Mouse (Mus musculus): ENCODE results near the gene Itgb7. TPM values are rescaled to one million over a fixed set of nuclear protein-coding genes. Genes with fewer than 3 reads are reported as not detected.
A peak's percentile ranks its signal among the peaks of the same experiment; 100 is the strongest.

The Itgb7 gene
- 0.57 and 0.71 TPM in 2 replicates for polyA plus RNA-seq (2014; fragmentation: Nextera tagmentation; extraction: Ambion mirVana)

- H3K4me1 ChIP-seq (ENCODE audit: control insufficient read depth, insufficient read depth, low read length), result peaks cover 11% of the 10 kb centered on the region
- H3K36me3 ChIP-seq (ENCODE audit: control insufficient read depth, insufficient read depth, low read length), result peaks cover 9% of the 10 kb centered on the region; the same call in 1 of the 2 replicates
- H3K27ac ChIP-seq (replicated peaks; ENCODE audit: low read depth, low read length), result no peak within 1 kb of the TSS; the same call in 1 of the 2 replicates
- no peaks in the 10 kb centered on the region for H3K9me3 ChIP-seq (ENCODE audit: control insufficient read depth, low read length)
- ATAC-seq (ENCODE audit: insufficient number of reproducible peaks, low FRiP score, low TSS enrichment, low read depth) (no peak), DNase-seq (ENCODE audit: low spot score) (no peak)
- H3K9ac ChIP-seq (ENCODE audit: low read length), result no peak within 1 kb of the TSS
- no peaks in the 10 kb centered on the region for H3K27me3 ChIP-seq (ENCODE audit: control insufficient read depth, insufficient read depth, low read length)
- no peak within 1 kb of the TSS for H3K4me2 ChIP-seq (ENCODE audit: low read depth, severe bottlenecking)
- no peak within 1 kb of the TSS for H3K4me3 ChIP-seq (ENCODE audit: low read depth, low read length)
- WGBS, result 53% methylated on average over 6 of the region's 6 CpGs
Measured at GRCm38 (mm10) chr15:102231748-102232147, at the start of gene Itgb7. Gene Itgb7, minus strand, starts transcription at chr15:102231944.

GRCm38 (mm10) chr15:102280623-102281022, 48.9 kb upstream of the Itgb7 start:
- H3K27me3 ChIP-seq (ENCODE audit: control insufficient read depth, insufficient read depth, low read length), result no peaks in the 10 kb centered on the region
- H3K9ac ChIP-seq (ENCODE audit: low read length), result no peak overlapping the region
- peaks cover 13% of the 10 kb centered on the region for H3K36me3 ChIP-seq (ENCODE audit: control insufficient read depth, insufficient read depth, low read length)
- peak overlapping the region; percentile 73 for H3K4me2 ChIP-seq (ENCODE audit: low read depth, severe bottlenecking)
- H3K9me3 ChIP-seq (ENCODE audit: control insufficient read depth, low read length), result no peaks in the 10 kb centered on the region
- no peak overlapping the region for H3K27ac ChIP-seq (replicated peaks; ENCODE audit: low read depth, low read length)
- 95% methylated on average over 19 of the region's 19 CpGs for WGBS
- H3K4me1 ChIP-seq (ENCODE audit: control insufficient read depth, insufficient read depth, low read length), result peaks cover 7% of the 10 kb centered on the region
- ATAC-seq (ENCODE audit: insufficient number of reproducible peaks, low FRiP score, low TSS enrichment, low read depth), result no peak
- DNase-seq (ENCODE audit: low spot score), result no peak
- H3K4me3 ChIP-seq (ENCODE audit: low read depth, low read length), result peak overlapping the region; percentile 94; the same call in 1 of the 2 replicates

GRCm38 (mm10) chr15:102279783-102280520, 48.2 kb upstream of the Itgb7 start:
- Histone ChIP-seq H3K27me3 (ENCODE audit: control insufficient read depth, insufficient read depth, low read length) (no peaks in the 10 kb centered on the region), H3K4me2 (ENCODE audit: low read depth, severe bottlenecking) (peak overlapping the region; percentile 73), H3K9ac (ENCODE audit: low read length) (peak overlapping the region; percentile 78), H3K4me3 (ENCODE audit: low read depth, low read length) (peak overlapping the region; percentile 94), H3K9me3 (ENCODE audit: control insufficient read depth, low read length) (no peaks in the 10 kb centered on the region), H3K36me3 (ENCODE audit: control insufficient read depth, insufficient read depth, low read length) (peaks cover 13% of the 10 kb centered on the region), H3K27ac (replicated peaks; ENCODE audit: low read depth, low read length) (peak overlapping the region; percentile 80; the same call in 1 of the 2 replicates), H3K4me1 (ENCODE audit: control insufficient read depth, insufficient read depth, low read length) (peaks cover 7% of the 10 kb centered on the region)
- ATAC-seq (ENCODE audit: insufficient number of reproducible peaks, low FRiP score, low TSS enrichment, low read depth) (0 out of 2 replicates have a peak, but pooled peaks have one; percentile 7), DNase-seq (ENCODE audit: low spot score) (no peak)
- WGBS, result 25% methylated on average over 13 of the region's 13 CpGs

- ATAC-seq (ENCODE audit: insufficient number of reproducible peaks, low FRiP score, low TSS enrichment, low read depth) (peak; percentile 91), DNase-seq (ENCODE audit: low spot score) (peak; percentile 92)
- peak within 1 kb of the TSS; percentile 78 for H3K9ac ChIP-seq (ENCODE audit: low read length)
- WGBS, result under 1% methylated on average over 65 of the region's 65 CpGs
- peaks cover 13% of the 10 kb centered on the region for H3K36me3 ChIP-seq (ENCODE audit: control insufficient read depth, insufficient read depth, low read length)
- no peaks in the 10 kb centered on the region for H3K9me3 ChIP-seq (ENCODE audit: control insufficient read depth, low read length)
- H3K27me3 ChIP-seq (ENCODE audit: control insufficient read depth, insufficient read depth, low read length), result no peaks in the 10 kb centered on the region
- peaks cover 7% of the 10 kb centered on the region for H3K4me1 ChIP-seq (ENCODE audit: control insufficient read depth, insufficient read depth, low read length)
- peak within 1 kb of the TSS; percentile 80 for H3K27ac ChIP-seq (replicated peaks; ENCODE audit: low read depth, low read length)
- H3K4me3 ChIP-seq (ENCODE audit: low read depth, low read length), result peak within 1 kb of the TSS; percentile 94
- peak within 1 kb of the TSS; percentile 73 for H3K4me2 ChIP-seq (ENCODE audit: low read depth, severe bottlenecking)
Measured at GRCm38 (mm10) chr15:102279092-102279782, 47.5 kb upstream of the Itgb7 start, which contains the start of gene Mfsd5. Gene Mfsd5, plus strand, starts transcription at chr15:102279454.

GRCm38 (mm10) chr15:102278726-102279091, 47.0 kb upstream of the Itgb7 start:
- DNase-seq (ENCODE audit: low spot score) (no peak), ATAC-seq (ENCODE audit: insufficient number of reproducible peaks, low FRiP score, low TSS enrichment, low read depth) (no peak)
- H3K9me3 ChIP-seq (ENCODE audit: control insufficient read depth, low read length), result no peaks in the 10 kb centered on the region
- peaks cover 7% of the 10 kb centered on the region for H3K4me1 ChIP-seq (ENCODE audit: control insufficient read depth, insufficient read depth, low read length)
- no peaks in the 10 kb centered on the region for H3K27me3 ChIP-seq (ENCODE audit: control insufficient read depth, insufficient read depth, low read length)
- 40% methylated on average over 7 of the region's 7 CpGs for WGBS
- H3K4me2 ChIP-seq (ENCODE audit: low read depth, severe bottlenecking), result peak overlapping the region; percentile 73
- H3K4me3 ChIP-seq (ENCODE audit: low read depth, low read length), result peak overlapping the region; percentile 94
- peak overlapping the region; percentile 80; the same call in 1 of the 2 replicates for H3K27ac ChIP-seq (replicated peaks; ENCODE audit: low read depth, low read length)
- peaks cover 13% of the 10 kb centered on the region for H3K36me3 ChIP-seq (ENCODE audit: control insufficient read depth, insufficient read depth, low read length)
- peak overlapping the region; percentile 78; the same call in 1 of the 2 replicates for H3K9ac ChIP-seq (ENCODE audit: low read length)

- Histone ChIP-seq H3K36me3 (ENCODE audit: control insufficient read depth, insufficient read depth, low read length) (no peaks in the 10 kb centered on the region), H3K4me3 (ENCODE audit: low read depth, low read length) (no peak overlapping the region), H3K4me1 (ENCODE audit: control insufficient read depth, insufficient read depth, low read length) (peaks cover 18% of the 10 kb centered on the region), H3K9ac (ENCODE audit: low read length) (no peak overlapping the region), H3K27ac (replicated peaks; ENCODE audit: low read depth, low read length) (no peak overlapping the region), H3K9me3 (ENCODE audit: control insufficient read depth, low read length) (no peaks in the 10 kb centered on the region), H3K4me2 (ENCODE audit: low read depth, severe bottlenecking) (no peak overlapping the region), H3K27me3 (ENCODE audit: control insufficient read depth, insufficient read depth, low read length) (no peaks in the 10 kb centered on the region)
- 76% methylated on average over 6 of the region's 6 CpGs for WGBS
- no peak for ATAC-seq (ENCODE audit: insufficient number of reproducible peaks, low FRiP score, low TSS enrichment, low read depth)
- DNase-seq (ENCODE audit: low spot score), result no peak
Measured at GRCm38 (mm10) chr15:102273982-102274716, 42.4 kb upstream of the Itgb7 start.

GRCm38 (mm10) chr15:102271441-102271840, 39.7 kb upstream of the Itgb7 start:
- peak overlapping the region; percentile 47 for H3K4me2 ChIP-seq (ENCODE audit: low read depth, severe bottlenecking)
- no peaks in the 10 kb centered on the region for H3K9me3 ChIP-seq (ENCODE audit: control insufficient read depth, low read length)
- no peaks in the 10 kb centered on the region for H3K27me3 ChIP-seq (ENCODE audit: control insufficient read depth, insufficient read depth, low read length)
- no peak for ATAC-seq (ENCODE audit: insufficient number of reproducible peaks, low FRiP score, low TSS enrichment, low read depth)
- H3K36me3 ChIP-seq (ENCODE audit: control insufficient read depth, insufficient read depth, low read length), result no peaks in the 10 kb centered on the region
- H3K27ac ChIP-seq (replicated peaks; ENCODE audit: low read depth, low read length), result no peak overlapping the region
- H3K9ac ChIP-seq (ENCODE audit: low read length), result no peak overlapping the region; the same call in 1 of the 2 replicates
- peaks cover 18% of the 10 kb centered on the region for H3K4me1 ChIP-seq (ENCODE audit: control insufficient read depth, insufficient read depth, low read length)
- no peak overlapping the region for H3K4me3 ChIP-seq (ENCODE audit: low read depth, low read length)
- WGBS, result 43% methylated on average over 3 of the region's 3 CpGs
- DNase-seq (ENCODE audit: low spot score), result no peak
